8 mouse cellular contexts compared by ENCODE assay signal in the genomic region with DNA sequence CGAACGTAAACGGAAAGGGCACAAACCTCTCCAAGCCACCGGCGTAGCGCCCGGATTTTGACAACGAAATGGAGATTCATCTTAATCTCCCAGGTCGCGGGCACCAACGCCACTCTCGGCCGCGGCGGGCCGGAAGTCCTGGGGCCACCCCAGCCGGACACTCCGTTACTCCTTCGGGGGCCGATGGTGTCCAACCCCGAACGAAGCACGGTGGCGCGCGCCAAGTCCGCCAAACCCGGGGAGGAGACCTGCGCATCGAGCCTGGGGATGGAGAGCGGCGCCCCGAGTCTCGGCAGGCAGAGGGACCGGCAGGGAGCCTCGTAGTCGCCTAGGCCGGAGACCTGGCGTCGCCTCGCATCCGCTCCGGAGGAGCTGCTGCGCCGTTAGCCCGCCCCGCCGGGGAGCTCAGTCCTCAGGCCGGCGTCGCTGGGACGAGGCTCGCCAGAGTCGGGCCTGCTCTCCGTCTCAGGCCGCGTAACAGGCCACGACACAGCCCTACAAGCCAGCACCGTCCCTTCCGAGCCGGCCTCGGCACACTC. TPM values are rescaled to one million over a fixed set of nuclear protein-coding genes. Genes with fewer than 3 reads are reported as not detected.
A peak's percentile ranks its signal among the peaks of the same experiment; 100 is the strongest.
DNase-seq lines count a peak whose midpoint lies in the region; ATAC-seq and TF ChIP-seq lines count a peak whose summit lies in the region.

No protein-coding gene starts in this region.

- no peaks in the 10 kb centered on the region for H3K27me3 ChIP-seq in cerebellum, adult 2 months (ENCODE audit: control insufficient read depth, insufficient read depth, low read length)
- no peaks in the 10 kb centered on the region for H3K27me3 ChIP-seq in testis, adult 2 months (ENCODE audit: control insufficient read depth, insufficient read depth, low read length)
- H3K27me3 ChIP-seq in hindbrain, embryonic 11.5 days (ENCODE audit: control insufficient read depth, insufficient read depth, low read length): no peaks in the 10 kb centered on the region

- peak overlapping the region; percentile 53 for H3K4me2 ChIP-seq in hindbrain, embryonic 11.5 days (replicated peaks; ENCODE audit: low read depth, low read length)

- H3K79me2 ChIP-seq in macrophage (ENCODE audit: inconsistent target): peaks cover 85% of the 10 kb centered on the region

- WGBS in cerebellum, adult 2 months: under 1% methylated on average over 62 of the region's 62 CpGs
- 0% methylated on average over 40 of the region's 62 CpGs for WGBS in hindbrain, embryonic 11.5 days
- under 1% methylated on average over 59 of the region's 62 CpGs for WGBS in macrophage (ENCODE audit: missing documents)

- H3K36me3 ChIP-seq in testis, adult 2 months (ENCODE audit: control insufficient read depth, insufficient read depth, low read length): peaks cover 3% of the 10 kb centered on the region
- no peaks in the 10 kb centered on the region for H3K36me3 ChIP-seq in hindbrain, embryonic 11.5 days (ENCODE audit: control insufficient read depth, insufficient read depth, low read length)
- no peaks in the 10 kb centered on the region for H3K36me3 ChIP-seq in macrophage (ENCODE audit: inconsistent target)

- peak overlapping the region; percentile 98 for H3K9ac ChIP-seq in hindbrain, embryonic 11.5 days (ENCODE audit: low read depth, low read length)

- peak overlapping the region; percentile 94 for H3K4me3 ChIP-seq in cerebellum, adult 2 months (replicated peaks; ENCODE audit: insufficient read depth, low read depth, low read length)
- H3K4me3 ChIP-seq in testis, adult 2 months (ENCODE audit: control insufficient read depth, low read depth, low read length): peak overlapping the region; percentile 88
- H3K4me3 ChIP-seq in hindbrain, embryonic 11.5 days (ENCODE audit: low read depth, low read length): peak overlapping the region; percentile 89
- H3K4me3 ChIP-seq in macrophage (ENCODE audit: inconsistent target): peak overlapping the region; percentile 70

- 0 out of 2 replicates have a peak, but pooled peaks have one; percentile 39 for TF ChIP-seq POLR2A in cerebellum, adult 2 months (IDR thresholded peaks at IDR 0.05; ENCODE audit: borderline replicate concordance, insufficient read depth, low read length)
- TF ChIP-seq POLR2A in testis, adult 2 months (IDR thresholded peaks at IDR 0.05; ENCODE audit: control insufficient read depth, low read depth, low read length): no peak

- H3K27ac ChIP-seq in cerebellum, adult 2 months (ENCODE audit: insufficient read depth, low read length): peak overlapping the region; percentile 88
- peak overlapping the region; percentile 90 for H3K27ac ChIP-seq in testis, adult 2 months (ENCODE audit: control insufficient read depth, insufficient read depth, low read depth, low read length)
- peak overlapping the region; percentile 95 for H3K27ac ChIP-seq in hindbrain, embryonic 11.5 days (ENCODE audit: low read depth, low read length)
- H3K27ac ChIP-seq in macrophage: peak overlapping the region; percentile 45

- ATAC-seq in hindbrain, embryonic 11.5 days (ENCODE audit: low FRiP score): peak; percentile 52; the same call in 1 of the 2 replicates

- H3K4me1 ChIP-seq in cerebellum, adult 2 months (ENCODE audit: control insufficient read depth, insufficient read depth, low read length): peaks cover 2% of the 10 kb centered on the region
- H3K4me1 ChIP-seq in testis, adult 2 months (ENCODE audit: control insufficient read depth, insufficient read depth, low read length): peaks cover 2% of the 10 kb centered on the region; the same call in 1 of the 2 replicates
- H3K4me1 ChIP-seq in hindbrain, embryonic 11.5 days (replicated peaks; ENCODE audit: control insufficient read depth, insufficient read depth, low read length): peaks cover 11% of the 10 kb centered on the region

- no peaks in the 10 kb centered on the region for H3K9me3 ChIP-seq in hindbrain, embryonic 11.5 days (ENCODE audit: control insufficient read depth, low read length)

- intact Hi-C loops in left cerebral cortex, postnatal 36 days (cut with DNase I): loop anchor here (1.0 to 5.0 kb wide), 2 partner anchors 128 to 145 kb away; partner anchors contain the start of genes Bsdc1, S100pbp and Yars

- no peak for DNase-seq in cerebellum, adult 2 months
- no peak for DNase-seq in cerebellum, adult 11-12 months
- no peak for DNase-seq in testis, postnatal 14 days (ENCODE audit: low spot score)
- peak; percentile 79 for DNase-seq in hindbrain, embryonic 11.5 days (ENCODE audit: low spot score)
- DNase-seq in right cerebral cortex, adult 18-20 months: no peak
- DNase-seq in left cerebral cortex, postnatal 36 days (ENCODE audit: low spot score in 2 of 2): no peak

- TF ChIP-seq CTCF in cerebellum, adult 2 months (IDR thresholded peaks at IDR 0.05; ENCODE audit: borderline replicate concordance, insufficient read depth, low read depth, low read length): no peak
- no peak for TF ChIP-seq CTCF in testis, adult 2 months (IDR thresholded peaks at IDR 0.05; ENCODE audit: control insufficient read depth, insufficient read depth, insufficient replicate concordance, low read depth, low read length)

RNA-seq across cellular contexts. Expression of gene Rbbp4, which starts 0.4 kb away (rescaled TPM):
- polyA plus RNA-seq in cerebellum, adult 2 months (2012; rRNA removed): 70.9 and 73.7 TPM in 2 replicates
- polyA plus RNA-seq in testis, adult 2 months (2012; rRNA removed): 46.1 and 51.5 TPM in 2 replicates
- polyA plus RNA-seq in hindbrain, embryonic 11.5 days (2014; fragmentation: Nextera tagmentation; extraction: Ambion mirVana): 505 and 518 TPM in 2 replicates
- 10 to 100 TPM; 22.3 to 88.2 (median 54.0) TPM for total RNA-seq in macrophage (2018; cell fraction: chromatin; rRNA removed)
- total RNA-seq in macrophage (2018; cell fraction: cytosol; rRNA removed): 10 to 100 TPM; 41.6 to 71.5 (median 56.7) TPM
- total RNA-seq in macrophage (2018; cell fraction: nucleus; rRNA removed): 10 to 100 TPM; 23.9 to 80.2 (median 44.0) TPM
- polyA plus RNA-seq in macrophage (2018): 32.9 to 76.1 TPM (median 53.5 TPM) in 3 replicates
- 100 to 1,000 TPM; 115 to 123 TPM for total RNA-seq in left cerebral cortex, postnatal 36 days (2021)

RNA-seq across cellular contexts. Expression of gene Zbtb8os, which starts 0.7 kb away (rescaled TPM):
- 31.2 and 35.3 TPM in 2 replicates for polyA plus RNA-seq in cerebellum, adult 2 months (2012; rRNA removed)
- 19.1 and 20.7 TPM in 2 replicates for polyA plus RNA-seq in testis, adult 2 months (2012; rRNA removed)
- polyA plus RNA-seq in hindbrain, embryonic 11.5 days (2014; fragmentation: Nextera tagmentation; extraction: Ambion mirVana): 42.7 and 45.2 TPM in 2 replicates
- total RNA-seq in macrophage (2018; cell fraction: chromatin; rRNA removed): 10 to 100 TPM in 14 of 26 experiments, 1 to 10 TPM in 12; 1.3 to 30.9 (median 12.2) TPM
- total RNA-seq in macrophage (2018; cell fraction: cytosol; rRNA removed): 10 to 100 TPM; 35.0 to 63.2 (median 45.2) TPM
- 10 to 100 TPM in 17 of 26 experiments, 1 to 10 TPM in 9; 4.9 to 27.8 (median 11.8) TPM for total RNA-seq in macrophage (2018; cell fraction: nucleus; rRNA removed)
- 45.1 to 98.1 TPM (median 63.4 TPM) in 3 replicates for polyA plus RNA-seq in macrophage (2018)
- total RNA-seq in left cerebral cortex, postnatal 36 days (2021): 10 to 100 TPM; 24.6 to 28.4 TPM

RNA-seq across cellular contexts. Expression of gene Zbtb8a, which starts 43.2 kb away (rescaled TPM):
- polyA plus RNA-seq in cerebellum, adult 2 months (2012; rRNA removed): 10.6 and 12.9 TPM in 2 replicates
- polyA plus RNA-seq in testis, adult 2 months (2012; rRNA removed): 4.6 and 5.6 TPM in 2 replicates
- 8.1 and 11.5 TPM in 2 replicates for polyA plus RNA-seq in hindbrain, embryonic 11.5 days (2014; fragmentation: Nextera tagmentation; extraction: Ambion mirVana)
- 10 to 100 TPM in 1 of 26 experiments, 1 to 10 TPM in 18, under 1 TPM in 6, not detected in 1; 0.48 to 25.4 (median 2.1) TPM for total RNA-seq in macrophage (2018; cell fraction: chromatin; rRNA removed)
- 1 to 10 TPM in 25 of 26 experiments, under 1 TPM in 1; 0.61 to 8.0 (median 3.0) TPM for total RNA-seq in macrophage (2018; cell fraction: cytosol; rRNA removed)
- 10 to 100 TPM in 1 of 26 experiments, 1 to 10 TPM in 23, under 1 TPM in 2; 0.36 to 21.3 (median 2.9) TPM for total RNA-seq in macrophage (2018; cell fraction: nucleus; rRNA removed)
- polyA plus RNA-seq in macrophage (2018): 2.0 to 3.6 TPM (median 3.3 TPM) in 3 replicates
- 1 to 10 TPM; 4.7 to 6.5 TPM for total RNA-seq in left cerebral cortex, postnatal 36 days (2021)

RNA-seq across cellular contexts. Expression of gene Sync, which starts 47.3 kb away (rescaled TPM):
- polyA plus RNA-seq in cerebellum, adult 2 months (2012; rRNA removed): 1.00 and 1.4 TPM in 2 replicates
- polyA plus RNA-seq in testis, adult 2 months (2012; rRNA removed): 0.36 and 0.40 TPM in 2 replicates
- 0.56 and 0.99 TPM in 2 replicates for polyA plus RNA-seq in hindbrain, embryonic 11.5 days (2014; fragmentation: Nextera tagmentation; extraction: Ambion mirVana)
- 1 to 10 TPM in 2 of 26 experiments, under 1 TPM in 2, not detected in 22; 0.62 to 1.3 (median 1.0) TPM for total RNA-seq in macrophage (2018; cell fraction: chromatin; rRNA removed)
- total RNA-seq in macrophage (2018; cell fraction: cytosol; rRNA removed): under 1 TPM in 7 of 26 experiments, not detected in 19; 0.05 to 0.24 (median 0.07) TPM
- total RNA-seq in macrophage (2018; cell fraction: nucleus; rRNA removed): 1 to 10 TPM in 2 of 26 experiments, under 1 TPM in 4, not detected in 20; 0.28 to 1.1 (median 0.42) TPM
- polyA plus RNA-seq in macrophage (2018): 0.06 TPM in 1 of 3 replicates, not detected in the others
- 1 to 10 TPM; 1.3 to 2.1 TPM for total RNA-seq in left cerebral cortex, postnatal 36 days (2021)

Comparison
In these comparisons a context has a peak if more than half of its experiments do, and no peak if none do; other contexts are left out.
1. H3K27ac ChIP-seq: peak in every context shown above with its lines; median percentile 95 in hindbrain, embryonic 11.5 days; 90 in testis, adult 2 months; 88 in cerebellum, adult 2 months; 45 in macrophage.